Mouse (Mus musculus) E14TG2a.4 (cell line): ENCODE results near the gene Slc25a19.

Experiments used
- CTCF ChIP-seq: conservative IDR thresholded peaks from 2 replicates; pipeline ENCODE4 v1.5.1; 2014; ENCODE audit warnings: low read length
- POU5F1 ChIP-seq: IDR thresholded peaks from 2 replicates; pipeline ENCODE4 v1.6.1; 2014; ENCODE audit warnings: low read length, borderline replicate concordance

DNA sequence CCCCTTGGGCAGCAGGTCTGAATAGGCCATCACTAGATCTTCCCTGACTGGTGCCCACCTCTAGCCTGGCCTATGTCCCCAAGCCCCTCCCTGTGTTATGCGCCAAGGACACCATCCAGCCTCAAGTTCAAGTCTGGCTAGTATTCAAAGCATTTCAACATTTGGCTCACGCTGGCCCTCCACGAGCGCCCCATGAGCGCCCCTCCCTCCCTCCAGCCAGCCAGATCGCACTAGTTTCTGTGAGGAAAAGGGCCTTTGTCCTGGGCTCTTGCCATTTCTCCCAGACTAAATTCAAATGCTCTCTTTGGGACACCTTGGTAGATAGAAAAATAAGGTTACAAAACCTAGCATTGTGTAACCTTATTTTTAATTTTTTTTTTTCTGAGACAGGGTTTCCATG is 12.2 kb downstream of the Slc25a19 start:
- TF ChIP-seq CTCF (no peak), POU5F1 (no peak)
